Mouse (Mus musculus) frontal cortex, postnatal 25 days (tissue): ENCODE data around the gene Dld.

Source experiments
- DNase-seq, 2 experiments: peaks; one replicate each; pipeline ENCODE4 v3.0.0; 2022; ENCODE audit warnings: low spot score in 2 of 2

The Dld gene

GRCm38 (mm10) chr12:31320817-31321216 is 30.4 kb downstream of the Dld start:
- DNase-seq: no peak

- DNase-seq: no peak
Measured at GRCm38 (mm10) chr12:31318409-31318963, 32.8 kb downstream of the Dld start.

DNA sequence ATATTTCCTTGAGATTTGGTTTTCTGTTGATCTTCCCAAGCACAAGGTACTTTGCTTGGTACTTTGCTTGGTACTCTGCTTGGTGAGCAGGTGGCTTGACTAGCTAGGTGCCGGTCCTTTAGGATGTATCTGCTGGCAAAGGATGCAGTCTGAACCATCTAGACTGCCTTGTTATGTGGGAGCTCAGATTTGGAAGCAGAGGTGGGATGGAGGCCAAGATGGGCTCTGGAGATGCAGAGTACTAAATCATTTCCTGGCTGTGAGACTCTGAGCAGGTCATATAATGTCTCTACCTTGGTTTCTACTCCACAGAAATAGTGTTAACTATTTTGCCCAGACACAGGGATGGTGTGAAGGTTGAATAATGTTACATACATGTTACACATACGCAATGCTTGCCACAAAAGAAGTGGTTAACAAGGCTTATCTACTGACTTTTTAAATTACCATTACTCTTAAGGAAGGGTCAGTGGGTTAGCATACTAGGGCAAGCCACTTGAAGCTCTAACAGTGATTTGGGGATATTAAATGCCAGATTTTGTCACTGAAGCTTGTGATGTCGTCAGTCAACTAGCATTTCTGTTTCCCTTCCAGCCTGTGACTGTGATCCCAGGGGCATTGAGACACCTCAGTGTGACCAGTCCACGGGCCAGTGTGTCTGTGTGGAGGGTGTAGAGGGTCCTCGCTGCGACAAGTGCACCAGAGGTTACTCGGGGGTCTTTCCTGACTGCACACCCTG is 33.4 kb downstream of the Dld start:
- no peak for DNase-seq

- no peak for DNase-seq
Measured at GRCm38 (mm10) chr12:31315961-31316360, 35.3 kb downstream of the Dld start.

GRCm38 (mm10) chr12:31314310-31314709 is 36.9 kb downstream of the Dld start:
- DNase-seq: no peak

DNA sequence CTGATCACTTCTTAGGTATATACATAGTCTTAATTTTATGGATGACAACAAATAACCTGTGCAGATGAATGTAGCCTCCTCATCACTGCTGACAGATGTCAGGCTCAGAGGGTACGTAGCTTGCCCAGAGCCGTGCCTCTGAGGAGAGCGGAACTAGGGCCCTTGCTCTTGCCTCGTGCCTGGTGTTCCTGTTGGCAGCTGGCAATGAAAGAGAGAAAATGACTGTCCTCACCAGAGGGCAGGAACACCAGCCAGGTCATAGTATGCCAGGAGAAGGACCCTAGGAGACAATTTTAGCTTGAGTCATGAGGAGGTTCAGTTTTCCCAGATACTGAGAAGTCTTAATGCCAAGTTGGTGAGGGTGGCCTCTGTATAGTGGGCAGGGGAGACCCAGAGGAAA is 38.1 kb downstream of the Dld start:
- DNase-seq: no peak

DNA sequence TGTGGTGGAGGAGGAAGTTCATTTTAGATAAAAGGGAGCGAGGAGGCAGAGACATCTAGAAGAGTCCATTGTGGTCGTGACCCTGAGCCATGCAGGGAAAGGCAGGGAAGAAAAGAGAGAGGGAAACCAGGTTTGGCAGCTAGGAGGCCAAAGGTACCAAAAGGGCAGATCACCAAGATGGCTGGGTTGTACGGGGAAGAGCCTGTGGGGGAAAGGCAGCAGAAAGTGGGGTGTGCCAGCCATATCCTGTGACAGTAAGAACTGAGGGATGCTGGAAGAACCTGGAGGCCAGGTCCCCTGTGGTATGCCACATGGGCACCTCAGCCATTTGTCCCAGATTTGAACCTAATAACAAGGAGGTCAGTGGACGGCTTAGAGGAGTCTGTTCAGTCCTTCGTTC is 39.0 kb downstream of the Dld start:
- no peak for DNase-seq

- no peak for DNase-seq
Measured at GRCm38 (mm10) chr12:31311671-31312265, 39.5 kb downstream of the Dld start.

GRCm38 (mm10) chr12:31310687-31311086 is 40.6 kb downstream of the Dld start:
- no peak for DNase-seq

- DNase-seq: no peak
Measured at GRCm38 (mm10) chr12:31307756-31308155, 43.5 kb downstream of the Dld start.

- no peak for DNase-seq
Measured at GRCm38 (mm10) chr12:31307011-31307410, 44.2 kb downstream of the Dld start.

DNA sequence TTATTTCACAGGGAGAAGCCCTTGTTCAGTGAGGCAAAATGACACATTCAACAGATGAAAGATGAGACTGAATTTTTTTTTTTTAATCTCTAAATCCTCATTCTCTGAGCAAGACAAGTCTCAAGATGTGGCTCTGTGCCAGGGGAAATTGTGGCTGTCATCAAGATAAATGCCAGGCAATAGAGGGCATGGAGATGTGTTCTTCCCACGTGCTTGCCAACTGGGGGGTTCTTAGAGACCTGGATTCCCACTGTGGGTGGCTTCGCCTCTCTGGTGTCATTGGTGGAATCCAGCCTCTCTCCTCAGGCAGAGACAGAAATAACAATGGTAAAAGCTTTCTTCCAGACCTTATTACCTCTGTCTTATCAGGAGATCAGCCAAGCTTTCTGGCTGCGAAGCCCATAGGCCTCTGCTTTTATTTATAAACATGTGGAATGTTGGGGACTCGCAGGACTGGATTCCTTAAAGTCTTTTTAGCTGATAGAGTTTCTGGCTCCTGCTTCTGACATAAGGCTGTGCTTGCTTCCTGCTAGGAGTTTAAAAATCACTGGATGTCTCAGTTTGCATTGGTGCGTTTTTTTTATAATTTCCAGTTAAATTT is 45.1 kb downstream of the Dld start:
- DNase-seq: no peak

- DNase-seq: no peak
Measured at GRCm38 (mm10) chr12:31302766-31303511, 48.3 kb downstream of the Dld start.

GRCm38 (mm10) chr12:31302266-31302665 is 49.0 kb downstream of the Dld start:
- DNase-seq: no peak

- DNase-seq: no peak
Measured at GRCm38 (mm10) chr12:31300276-31300675, 51.0 kb downstream of the Dld start.

- DNase-seq: no peak
Measured at GRCm38 (mm10) chr12:31299676-31300197, 51.5 kb downstream of the Dld start.

GRCm38 (mm10) chr12:31299126-31299525 is 52.1 kb downstream of the Dld start:
- DNase-seq: no peak

DNA sequence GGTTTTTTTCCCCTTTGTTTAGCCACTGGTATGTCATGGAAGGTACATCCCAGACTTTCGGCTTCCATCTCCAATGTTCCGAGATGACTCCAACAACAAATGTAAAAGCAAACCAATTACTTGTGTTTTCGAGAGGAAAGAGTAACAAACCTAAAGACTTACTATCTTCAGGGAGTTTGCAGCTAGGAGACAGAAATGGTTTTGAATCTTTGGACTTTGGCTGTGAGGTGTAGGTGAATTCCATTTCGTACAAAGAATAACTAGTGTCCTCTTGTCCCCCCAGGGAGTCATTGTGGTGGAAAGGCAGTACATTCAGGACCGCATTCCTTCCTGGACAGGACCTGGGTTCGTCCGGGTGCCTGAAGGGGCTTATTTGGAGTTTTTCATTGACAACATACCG is 52.7 kb downstream of the Dld start:
- no peak for DNase-seq

GRCm38 (mm10) chr12:31298122-31298521 is 53.1 kb downstream of the Dld start:
- no peak for DNase-seq

DNA sequence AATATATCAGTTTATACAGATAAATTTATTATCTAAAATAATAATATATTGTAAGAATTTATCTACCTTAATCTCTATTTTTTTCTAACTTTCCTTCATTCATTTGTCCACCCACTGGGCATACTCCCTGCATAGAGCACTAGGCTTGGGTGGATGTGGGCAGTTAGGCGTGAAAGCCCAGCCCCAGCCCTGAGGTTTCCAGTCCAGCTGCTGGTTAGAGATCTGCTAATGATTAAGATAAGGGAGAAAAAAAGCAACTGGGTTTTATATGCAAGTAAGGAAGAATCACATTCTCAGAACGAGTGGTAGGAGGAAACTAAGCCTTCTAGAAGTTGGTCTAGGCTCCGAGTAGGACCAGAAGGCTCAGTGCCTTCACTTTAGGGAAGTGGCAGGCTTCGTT is 55.2 kb downstream of the Dld start:
- no peak for DNase-seq

DNA sequence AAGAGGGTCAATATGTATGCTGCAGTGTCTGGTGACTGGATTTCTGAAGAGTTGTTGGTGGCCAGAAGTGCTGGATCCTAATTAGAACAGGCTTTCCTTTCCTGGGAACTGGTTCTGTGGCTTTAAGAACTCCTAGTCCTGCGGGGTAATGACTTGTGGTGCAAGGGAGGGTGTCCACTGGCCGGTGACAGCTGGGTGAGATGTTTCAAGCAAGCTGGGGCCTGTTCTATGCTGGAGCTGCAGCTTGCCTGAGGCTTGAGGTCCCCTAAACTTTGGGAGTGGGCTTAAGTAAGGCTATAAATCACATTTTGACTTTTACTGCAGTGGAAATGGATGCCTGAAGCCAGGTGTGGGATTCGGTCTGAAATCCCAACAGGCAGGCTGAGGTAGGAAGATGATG is 55.7 kb downstream of the Dld start:
- DNase-seq: no peak

GRCm38 (mm10) chr12:31294996-31295395 is 56.3 kb downstream of the Dld start:
- no peak for DNase-seq
